Mouse (Mus musculus): ENCODE data around the gene Rgl1. TPM values are rescaled to one million over a fixed set of nuclear protein-coding genes. Genes with fewer than 3 reads are reported as not detected.

Gene Rgl1
- polyA plus RNA-seq, 2 experiments: 5.4 to 8.6 TPM

GRCm38 (mm10) chr1:152615987-152616776 lies 150.0 kb downstream of the Rgl1 start:
- Histone ChIP-seq H3K27ac (no peak overlapping the region), H3K4me3 (ENCODE audit: insufficient read depth in 1 of 2, low read depth in 2 of 2, low read length in 2 of 2) (no peak overlapping the region), H3K36me3 (replicated peaks; ENCODE audit: control insufficient read depth, insufficient read depth, low read depth) (no peaks in the 10 kb centered on the region), H3K9me3 (ENCODE audit: control insufficient read depth, low read length) (no peaks in the 10 kb centered on the region), H3K4me1 (replicated peaks; ENCODE audit: control insufficient read depth in 2 of 2, insufficient read depth in 2 of 2, low read length in 1 of 2) (peaks cover 13 to 48% of the 10 kb centered on the region in 2 experiments), H3K27me3 (ENCODE audit: control insufficient read depth, insufficient read depth, low read length) (peaks cover 4% of the 10 kb centered on the region; the same call in 1 of the 2 replicates), H3K9ac (replicated peaks) (no peak overlapping the region), H3K4me2 (ENCODE audit: low read depth) (peak overlapping the region; percentile 34)
- TF ChIP-seq CTCF (IDR thresholded peaks at IDR 0.05; ENCODE audit: low read depth): no peak
- peak; percentile 30; the same call in 1 of the 2 replicates for TF ChIP-seq EP300 (IDR thresholded peaks at IDR 0.05; ENCODE audit: low read depth)
- DNase-seq (ENCODE audit: low read depth in 3 of 3, low spot score in 3 of 3) (no peak), ATAC-seq (ENCODE audit: insufficient read depth) (peak; percentile 44; the same call in 1 of the 2 replicates)
- WGBS (ENCODE audit: insufficient replicate concordance): 16% methylated on average over 10 of the region's 10 CpGs

DNA sequence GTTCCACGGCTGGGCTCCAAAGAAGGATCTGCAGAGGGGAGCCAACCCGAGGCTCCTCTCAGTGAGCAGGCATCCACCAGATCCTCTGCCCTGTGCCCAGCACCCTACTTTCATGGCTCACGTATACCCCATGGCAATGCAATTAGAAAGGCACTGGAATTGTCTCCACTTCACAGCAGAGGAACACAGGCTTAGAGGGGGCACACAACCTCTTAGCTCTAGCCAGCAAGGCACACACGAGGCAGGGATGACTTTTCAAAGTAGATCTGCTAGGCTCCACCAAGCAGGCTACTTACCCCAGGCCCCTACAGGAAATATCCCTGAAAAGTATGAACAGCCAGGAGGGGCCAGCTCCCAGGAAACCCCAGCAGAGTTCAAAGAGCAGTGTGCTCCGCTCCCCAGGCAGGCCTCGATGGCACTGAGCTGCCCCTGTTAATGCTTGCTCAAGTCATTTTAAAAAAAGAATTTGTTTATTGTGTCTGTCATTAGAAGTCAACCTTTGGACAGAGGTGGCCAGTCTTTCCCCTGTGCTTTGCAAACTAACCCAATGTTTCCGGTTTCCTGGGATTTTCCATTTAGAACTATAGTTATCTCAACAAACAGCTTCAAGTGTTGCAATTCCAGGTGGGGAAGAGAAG lies 151.3 kb downstream of the Rgl1 start:
- TF ChIP-seq EP300 (IDR thresholded peaks at IDR 0.05; ENCODE audit: low read depth): no peak
- TF ChIP-seq CTCF (IDR thresholded peaks at IDR 0.05; ENCODE audit: low read depth): no peak
- Histone ChIP-seq H3K4me1 (replicated peaks; ENCODE audit: control insufficient read depth in 2 of 2, insufficient read depth in 2 of 2, low read length in 1 of 2) (peaks cover 13 to 56% of the 10 kb centered on the region in 2 experiments), H3K36me3 (replicated peaks; ENCODE audit: control insufficient read depth, insufficient read depth, low read depth) (no peaks in the 10 kb centered on the region), H3K27me3 (ENCODE audit: control insufficient read depth, insufficient read depth, low read length) (peaks cover 4% of the 10 kb centered on the region; the same call in 1 of the 2 replicates), H3K27ac (peak overlapping the region; percentile 38), H3K9ac (replicated peaks) (no peak overlapping the region), H3K4me3 (ENCODE audit: insufficient read depth in 1 of 2, low read depth in 2 of 2, low read length in 2 of 2) (no peak overlapping the region), H3K4me2 (ENCODE audit: low read depth) (no peak overlapping the region; the same call in 1 of the 2 replicates), H3K9me3 (ENCODE audit: control insufficient read depth, low read length) (no peaks in the 10 kb centered on the region)
- peak in 1 of 3 experiments; percentile 34 for DNase-seq (ENCODE audit: low read depth in 3 of 3, low spot score in 3 of 3)
- ATAC-seq (ENCODE audit: insufficient read depth): peak; percentile 44
- WGBS (ENCODE audit: insufficient replicate concordance): 48% methylated on average over 7 of the region's 7 CpGs

DNA sequence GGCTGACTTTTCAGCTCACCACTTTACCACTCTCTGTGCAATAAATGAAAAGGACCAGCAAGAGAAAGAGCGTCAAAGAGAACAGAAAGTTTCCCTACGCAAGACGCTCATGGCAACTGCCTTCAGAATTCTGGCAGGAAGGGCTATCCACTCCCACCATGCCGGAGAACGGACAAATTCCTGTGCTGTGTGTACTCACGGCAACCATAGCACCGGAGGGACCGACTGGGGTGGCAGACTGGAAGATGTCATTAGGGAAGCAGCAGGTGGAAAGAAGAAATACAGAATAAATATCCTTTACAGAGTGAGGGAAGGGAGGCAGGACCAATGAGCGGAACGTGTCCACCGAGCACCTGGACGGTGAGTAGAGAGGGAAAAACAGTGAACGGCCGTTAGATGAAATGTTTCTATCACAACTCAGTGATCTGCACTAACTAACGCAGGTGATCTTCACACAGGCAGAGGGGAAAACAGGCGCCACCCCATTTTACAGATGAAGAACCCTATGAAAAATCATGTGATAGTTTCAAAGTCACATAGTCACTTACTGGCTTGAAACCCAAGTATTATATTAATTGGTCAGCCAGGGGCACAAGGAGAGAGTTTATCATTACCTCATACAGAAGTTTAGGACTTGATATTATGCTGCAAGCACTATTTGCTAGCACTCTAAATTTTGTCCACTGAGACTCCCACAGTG lies 152.8 kb downstream of the Rgl1 start:
- ATAC-seq (ENCODE audit: insufficient read depth) (no peak), DNase-seq (ENCODE audit: low read depth in 3 of 3, low spot score in 3 of 3) (no peak)
- no peak overlapping the region for H3K4me2 ChIP-seq (ENCODE audit: low read depth)
- no peak overlapping the region for H3K9ac ChIP-seq (replicated peaks)
- H3K4me1 ChIP-seq (replicated peaks; ENCODE audit: control insufficient read depth in 2 of 2, insufficient read depth in 2 of 2, low read length in 1 of 2): peaks cover 13 to 56% of the 10 kb centered on the region in 2 experiments
- 35% methylated on average over 16 of the region's 16 CpGs for WGBS (ENCODE audit: insufficient replicate concordance)
- H3K27me3 ChIP-seq (ENCODE audit: control insufficient read depth, insufficient read depth, low read length): peaks cover 4% of the 10 kb centered on the region; the same call in 1 of the 2 replicates
- H3K36me3 ChIP-seq (replicated peaks; ENCODE audit: control insufficient read depth, insufficient read depth, low read depth): no peaks in the 10 kb centered on the region
- TF ChIP-seq EP300 (IDR thresholded peaks at IDR 0.05; ENCODE audit: low read depth): no peak
- TF ChIP-seq CTCF (IDR thresholded peaks at IDR 0.05; ENCODE audit: low read depth): no peak
- H3K9me3 ChIP-seq (ENCODE audit: control insufficient read depth, low read length): no peaks in the 10 kb centered on the region
- H3K27ac ChIP-seq: no peak overlapping the region
- H3K4me3 ChIP-seq (ENCODE audit: insufficient read depth in 1 of 2, low read depth in 2 of 2, low read length in 2 of 2): no peak overlapping the region

- DNase-seq (ENCODE audit: low read depth in 3 of 3, low spot score in 3 of 3) (no peak), ATAC-seq (ENCODE audit: insufficient read depth) (no peak)
- no peaks in the 10 kb centered on the region for H3K36me3 ChIP-seq (replicated peaks; ENCODE audit: control insufficient read depth, insufficient read depth, low read depth)
- no peak overlapping the region for H3K4me2 ChIP-seq (ENCODE audit: low read depth)
- no peak overlapping the region for H3K4me3 ChIP-seq (ENCODE audit: insufficient read depth in 1 of 2, low read depth in 2 of 2, low read length in 2 of 2)
- peaks cover 4% of the 10 kb centered on the region; the same call in 1 of the 2 replicates for H3K27me3 ChIP-seq (ENCODE audit: control insufficient read depth, insufficient read depth, low read length)
- H3K27ac ChIP-seq: no peak overlapping the region
- H3K4me1 ChIP-seq (replicated peaks; ENCODE audit: control insufficient read depth in 2 of 2, insufficient read depth in 2 of 2, low read length in 1 of 2): peaks cover 11 to 52% of the 10 kb centered on the region in 2 experiments
- no peak overlapping the region for H3K9ac ChIP-seq (replicated peaks)
- WGBS (ENCODE audit: insufficient replicate concordance): 10% methylated on average over 12 of the region's 12 CpGs
- no peak for TF ChIP-seq EP300 (IDR thresholded peaks at IDR 0.05; ENCODE audit: low read depth)
- no peaks in the 10 kb centered on the region for H3K9me3 ChIP-seq (ENCODE audit: control insufficient read depth, low read length)
Observed at GRCm38 (mm10) chr1:152612535-152613157, 153.5 kb downstream of the Rgl1 start.
